Mouse (Mus musculus) C2C12 (cell line): Measurements from ENCODE around the gene Tmc2. TPM values are rescaled to one million over a fixed set of nuclear protein-coding genes. Genes with fewer than 3 reads are reported as not detected.

Experiments used
- H3K27me3 ChIP-seq: one replicate; pipeline ENCODE4 v1.6.1; 2011; ENCODE audit not compliant: control insufficient read depth, insufficient read depth, insufficient read length
- H3K36me3 ChIP-seq: one replicate; pipeline ENCODE4 v1.6.1; 2011; ENCODE audit not compliant: control insufficient read depth, insufficient read depth
- H3K4me3 ChIP-seq: one replicate; pipeline ENCODE4 v1.5.1; 2011; ENCODE audit warnings: mild to moderate bottlenecking, control low read depth; ENCODE audit not compliant: poor library complexity, insufficient read depth, severe bottlenecking
- H3K79me2 ChIP-seq: one replicate; pipeline ENCODE4 v1.6.1; 2011; ENCODE audit not compliant: control insufficient read depth, insufficient read depth
- H3K79me3 ChIP-seq: one replicate; pipeline ENCODE4 v1.6.1; 2011; ENCODE audit warnings: low read depth, control low read depth
- H3ac ChIP-seq: one replicate; pipeline ENCODE3; 2011; ENCODE audit warnings: low read depth; ENCODE audit not compliant: control insufficient read depth, insufficient read length
- CEBPB ChIP-seq: IDR thresholded peaks from one replicate; pipeline ENCODE4 v1.6.1; 2011; ENCODE audit warnings: low read depth, mild to moderate bottlenecking, control low read depth, moderate library complexity
- CTCF ChIP-seq: IDR thresholded peaks from one replicate; pipeline ENCODE4 v1.5.1; 2011; ENCODE audit not compliant: control insufficient read depth, insufficient read depth, insufficient read length
- FOSL1 ChIP-seq: IDR thresholded peaks from one replicate; pipeline ENCODE4 v1.8.0; 2011; ENCODE audit warnings: mild to moderate bottlenecking, low read length; ENCODE audit not compliant: poor library complexity, insufficient read depth, severe bottlenecking
- MAX ChIP-seq: IDR thresholded peaks from one replicate; pipeline ENCODE4 v1.6.1; 2011; ENCODE audit warnings: mild to moderate bottlenecking, control low read depth
- MYOD1 ChIP-seq: IDR thresholded peaks from one replicate; pipeline ENCODE4 v1.6.1; 2011; ENCODE audit warnings: low read depth; ENCODE audit not compliant: control insufficient read depth, insufficient read length
- MYOG ChIP-seq: IDR thresholded peaks from one replicate; pipeline ENCODE4 v1.6.1; 2011; ENCODE audit not compliant: control insufficient read depth, insufficient read length; ENCODE audit errors: extremely low read depth
- USF1 ChIP-seq: IDR thresholded peaks from one replicate; pipeline ENCODE4 v1.6.1; 2011; ENCODE audit warnings: low read depth, mild to moderate bottlenecking, control low read depth, moderate library complexity
- polyA plus RNA-seq: library from polyadenylated mRNA; unstranded; fragments of >200 nt; fragmentation: generic; extraction: Trizol; gene quantifications from one replicate; pipeline ENCODE4 v1.2.1, GENCODE M21; 2012; ENCODE audit warnings: missing spikeins

The Tmc2 gene
- polyA plus RNA-seq, 1 experiment: not detected

- H3K36me3 ChIP-seq: peaks cover 41% of the 10 kb centered on the region
- peak within 1 kb of the TSS; percentile 99 for H3ac ChIP-seq
- peaks cover 52% of the 10 kb centered on the region for H3K79me2 ChIP-seq
- peaks cover 36% of the 10 kb centered on the region for H3K79me3 ChIP-seq
- peaks cover 4% of the 10 kb centered on the region for H3K27me3 ChIP-seq
- TF ChIP-seq USF1 (peak; percentile 78), MAX (no peak)
- peak within 1 kb of the TSS; percentile 98 for H3K4me3 ChIP-seq
Observed at GRCm38 (mm10) chr2:130178706-130179506, 16.1 kb upstream of the Tmc2 start, which contains the start of gene Snrpb. Snrpb (minus strand) TSS chr2:130179403.

- Histone ChIP-seq H3K36me3 (peaks cover 34% of the 10 kb centered on the region), H3ac (peak overlapping the region; percentile 39), H3K79me3 (peaks cover 34% of the 10 kb centered on the region), H3K79me2 (peaks cover 46% of the 10 kb centered on the region), H3K27me3 (peaks cover 10% of the 10 kb centered on the region), H3K4me3 (peak overlapping the region; percentile 98)
- no peak for TF ChIP-seq CEBPB
- TF ChIP-seq MYOD1: no peak
- no peak for TF ChIP-seq MYOG
- TF ChIP-seq USF1: no peak
- TF ChIP-seq FOSL1: no peak
- no peak for TF ChIP-seq CTCF
- no peak for TF ChIP-seq MAX
Observed at GRCm38 (mm10) chr2:130179507-130180019, 15.4 kb upstream of the Tmc2 start.

GRCm38 (mm10) chr2:130188391-130188790, 6.6 kb upstream of the Tmc2 start:
- Histone ChIP-seq H3K36me3 (no peaks in the 10 kb centered on the region), H3K79me2 (no peaks in the 10 kb centered on the region), H3K4me3 (no peak overlapping the region), H3K79me3 (no peaks in the 10 kb centered on the region), H3ac (no peak overlapping the region), H3K27me3 (peaks cover 7% of the 10 kb centered on the region)
- TF ChIP-seq MYOG (no peak), FOSL1 (no peak), MAX (no peak), MYOD1 (no peak), CTCF (no peak)

GRCm38 (mm10) chr2:130200961-130201360, 6.0 kb downstream of the Tmc2 start:
- Histone ChIP-seq H3K79me3 (no peaks in the 10 kb centered on the region), H3K27me3 (peaks cover 15% of the 10 kb centered on the region), H3ac (no peak overlapping the region), H3K79me2 (no peaks in the 10 kb centered on the region), H3K4me3 (no peak overlapping the region), H3K36me3 (no peaks in the 10 kb centered on the region)
- no peak for TF ChIP-seq MAX
- TF ChIP-seq MYOG: no peak
- no peak for TF ChIP-seq FOSL1
- TF ChIP-seq MYOD1: no peak
- TF ChIP-seq USF1: no peak
- TF ChIP-seq CTCF: no peak
- no peak for TF ChIP-seq CEBPB

GRCm38 (mm10) chr2:130207376-130207775, 12.4 kb downstream of the Tmc2 start:
- Histone ChIP-seq H3K27me3 (peaks cover 11% of the 10 kb centered on the region), H3K4me3 (no peak overlapping the region), H3K79me3 (no peaks in the 10 kb centered on the region), H3K79me2 (no peaks in the 10 kb centered on the region), H3K36me3 (no peaks in the 10 kb centered on the region), H3ac (no peak overlapping the region)
- TF ChIP-seq MYOD1: no peak
- no peak for TF ChIP-seq USF1
- TF ChIP-seq CEBPB: no peak
- no peak for TF ChIP-seq MYOG
- TF ChIP-seq CTCF: no peak
- TF ChIP-seq MAX: no peak
- TF ChIP-seq FOSL1: no peak

- H3K27me3 ChIP-seq: peaks cover 8% of the 10 kb centered on the region
- no peak overlapping the region for H3ac ChIP-seq
- TF ChIP-seq USF1 (no peak), CTCF (no peak), FOSL1 (no peak), MYOG (no peak), CEBPB (no peak), MYOD1 (no peak), MAX (no peak)
- no peaks in the 10 kb centered on the region for H3K36me3 ChIP-seq
- no peaks in the 10 kb centered on the region for H3K79me3 ChIP-seq
- H3K79me2 ChIP-seq: no peaks in the 10 kb centered on the region
- no peak overlapping the region for H3K4me3 ChIP-seq
Observed at GRCm38 (mm10) chr2:130207996-130208395, 13.0 kb downstream of the Tmc2 start.
